Mouse (Mus musculus): ENCODE measurements around the gene Gm38119. TPM values are rescaled to one million over a fixed set of nuclear protein-coding genes. Genes with fewer than 3 reads are reported as not detected.
"Not testable (repeated sequence)": the region's sequence is repeated elsewhere in the genome, so short reads cannot be mapped to it uniquely, and the experiment has no call there.

Gene Gm38119
- polyA plus RNA-seq, 1 experiment, result not detected

DNA sequence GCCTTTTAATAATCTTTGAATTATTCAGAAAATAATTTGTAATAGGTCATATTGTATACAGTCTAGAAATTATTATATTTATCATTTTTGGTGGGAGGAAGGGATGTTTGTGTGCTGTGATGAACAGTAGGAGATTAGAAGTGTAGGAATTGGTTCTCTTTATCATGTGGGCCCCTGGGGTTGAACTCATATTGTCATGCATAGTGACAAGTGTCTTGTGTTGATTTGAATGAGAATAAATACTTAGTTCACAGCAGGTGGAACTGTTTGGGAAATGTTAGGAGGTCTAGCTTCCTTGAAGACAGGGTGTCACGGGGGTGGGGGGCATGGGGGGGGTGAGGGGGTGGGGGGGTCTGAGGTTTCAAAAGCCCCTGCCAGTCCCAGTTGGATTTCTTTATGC, 44.3 kb downstream of the Gm38119 start:
- Histone ChIP-seq H3K36me3 (replicated peaks; ENCODE audit: low read length) (no peaks in the 10 kb centered on the region), H3K27me3 (replicated peaks) (no peaks in the 10 kb centered on the region), H3K9me3 (no peaks in the 10 kb centered on the region), H3K4me1 (no peaks in the 10 kb centered on the region), H3K4me3 (replicated peaks) (no peak overlapping the region)
- TF ChIP-seq FLI1 (IDR thresholded peaks at IDR 0.05; ENCODE audit: low read length) (no peak), GATA1 (IDR thresholded peaks at IDR 0.05; ENCODE audit: borderline replicate concordance, low read length) (no peak)

DNA sequence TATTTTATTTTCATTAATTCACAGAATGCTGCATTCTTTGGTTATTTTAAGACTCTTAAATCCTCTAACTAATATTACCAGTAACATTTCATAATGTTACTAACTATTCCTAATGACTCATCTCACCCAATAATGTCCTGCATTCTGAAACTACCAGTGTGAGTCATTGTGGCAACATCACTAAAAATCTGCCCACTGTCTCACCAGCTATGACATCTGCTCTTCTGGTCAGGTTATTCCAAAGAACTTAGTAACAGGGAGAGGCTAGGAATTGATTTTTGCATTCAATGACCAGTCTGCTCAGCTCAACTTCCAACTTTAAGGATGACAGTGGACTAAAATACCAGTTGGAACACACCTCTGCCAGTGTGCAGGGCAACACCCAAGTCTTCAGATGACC, 47.2 kb downstream of the Gm38119 start:
- TF ChIP-seq GATA1 (IDR thresholded peaks at IDR 0.05; ENCODE audit: borderline replicate concordance, low read length) (no peak), FLI1 (IDR thresholded peaks at IDR 0.05; ENCODE audit: low read length) (no peak)
- no peaks in the 10 kb centered on the region for H3K27me3 ChIP-seq (replicated peaks)
- no peaks in the 10 kb centered on the region for H3K9me3 ChIP-seq
- no peaks in the 10 kb centered on the region for H3K4me1 ChIP-seq
- H3K36me3 ChIP-seq (replicated peaks; ENCODE audit: low read length), result no peaks in the 10 kb centered on the region
- no peak overlapping the region for H3K4me3 ChIP-seq (replicated peaks)

DNA sequence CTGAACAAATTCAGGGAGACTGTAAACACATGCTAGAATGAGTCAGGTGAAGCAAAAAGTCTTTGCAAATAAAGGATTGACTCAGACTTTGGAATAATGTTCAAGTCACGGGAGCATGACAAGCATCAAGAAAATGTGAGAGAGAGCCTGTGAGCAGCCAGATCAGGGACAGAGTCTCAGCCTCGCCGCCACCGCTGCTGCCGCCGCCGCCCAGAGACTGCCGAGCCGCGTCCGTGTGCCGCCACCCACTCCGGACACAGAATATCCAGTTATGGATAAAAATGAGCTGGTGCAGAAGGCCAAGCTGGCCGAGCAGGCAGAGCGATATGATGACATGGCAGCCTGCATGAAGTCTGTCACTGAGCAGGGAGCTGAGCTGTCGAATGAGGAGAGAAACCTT, 49.7 kb downstream of the Gm38119 start:
- not testable (repeated sequence) for H3K4me1 ChIP-seq; H3K27me3 ChIP-seq (replicated peaks); H3K4me3 ChIP-seq (replicated peaks); H3K9me3 ChIP-seq; H3K36me3 ChIP-seq (replicated peaks; ENCODE audit: low read length)

Other genes with a start within 250 kb of the Gm38119 start
- not detected in 2 replicates for gene Sprr4, start 238.6 kb downstream of the Gm38119 start, polyA plus RNA-seq (2012; ENCODE audit: insufficient read depth, low replicate concordance)
- not detected in 2 replicates for gene 2310046K23Rik, start 204.6 kb downstream of the Gm38119 start, polyA plus RNA-seq (2012; ENCODE audit: insufficient read depth, low replicate concordance)
- gene Ivl, start 165.4 kb downstream of the Gm38119 start, polyA plus RNA-seq (2012; ENCODE audit: insufficient read depth, low replicate concordance), result not detected in 2 replicates
- gene Smcp, start 150.1 kb downstream of the Gm38119 start, polyA plus RNA-seq (2012; ENCODE audit: insufficient read depth, low replicate concordance), result not detected in 2 replicates
- not detected in 2 replicates for gene 2210017I01Rik, start 131.6 kb downstream of the Gm38119 start, polyA plus RNA-seq (2012; ENCODE audit: insufficient read depth, low replicate concordance)
- not detected in 2 replicates for gene Lce6a, start 117.4 kb downstream of the Gm38119 start, polyA plus RNA-seq (2012; ENCODE audit: insufficient read depth, low replicate concordance)
- not detected in 2 replicates for gene Lce1a1, start 90.8 kb downstream of the Gm38119 start, polyA plus RNA-seq (2012; ENCODE audit: insufficient read depth, low replicate concordance)
- not detected in 2 replicates for gene Lce1b, start 82.2 kb downstream of the Gm38119 start, polyA plus RNA-seq (2012; ENCODE audit: insufficient read depth, low replicate concordance)
- not detected in 2 replicates for gene Lce1a2, start 68.8 kb downstream of the Gm38119 start, polyA plus RNA-seq (2012; ENCODE audit: insufficient read depth, low replicate concordance)
- gene Lce1c, start 59.8 kb downstream of the Gm38119 start, polyA plus RNA-seq (2012; ENCODE audit: insufficient read depth, low replicate concordance), result not detected in 2 replicates
- gene Lce1d, start 51.9 kb downstream of the Gm38119 start, polyA plus RNA-seq (2012; ENCODE audit: insufficient read depth, low replicate concordance), result not detected in 2 replicates
- not detected in 2 replicates for gene Lce1e, start 30.0 kb downstream of the Gm38119 start, polyA plus RNA-seq (2012; ENCODE audit: insufficient read depth, low replicate concordance)
- not detected in 2 replicates for gene Lce1f, start 18.7 kb downstream of the Gm38119 start, polyA plus RNA-seq (2012; ENCODE audit: insufficient read depth, low replicate concordance)
- not detected in 2 replicates for gene Lce1g, start 13.2 kb upstream of the Gm38119 start, polyA plus RNA-seq (2012; ENCODE audit: insufficient read depth, low replicate concordance)
- not detected in 2 replicates for gene Lce1h, start 26.0 kb upstream of the Gm38119 start, polyA plus RNA-seq (2012; ENCODE audit: insufficient read depth, low replicate concordance)
- not detected in 2 replicates for gene Lce1i, start 39.8 kb upstream of the Gm38119 start, polyA plus RNA-seq (2012; ENCODE audit: insufficient read depth, low replicate concordance)
- not detected in 2 replicates for gene Lce1j, start 51.4 kb upstream of the Gm38119 start, polyA plus RNA-seq (2012; ENCODE audit: insufficient read depth, low replicate concordance)
- gene Lce1k, start 68.8 kb upstream of the Gm38119 start, polyA plus RNA-seq (2012; ENCODE audit: insufficient read depth, low replicate concordance), result not detected in 2 replicates
- not detected in 2 replicates for gene Kprp, start 88.2 kb upstream of the Gm38119 start, polyA plus RNA-seq (2012; ENCODE audit: insufficient read depth, low replicate concordance)
- gene Lce1l, start 112.2 kb upstream of the Gm38119 start, polyA plus RNA-seq (2012; ENCODE audit: insufficient read depth, low replicate concordance), result not detected in 2 replicates
- gene 2310050C09Rik, start 131.1 kb upstream of the Gm38119 start, polyA plus RNA-seq (2012; ENCODE audit: insufficient read depth, low replicate concordance), result not detected in 2 replicates
- gene Lce3a, start 187.1 kb upstream of the Gm38119 start, polyA plus RNA-seq (2012; ENCODE audit: insufficient read depth, low replicate concordance), result not detected in 2 replicates
- gene Lce3b, start 193.9 kb upstream of the Gm38119 start, polyA plus RNA-seq (2012; ENCODE audit: insufficient read depth, low replicate concordance), result not detected in 2 replicates
- not detected in 2 replicates for gene Lce3c, start 205.4 kb upstream of the Gm38119 start, polyA plus RNA-seq (2012; ENCODE audit: insufficient read depth, low replicate concordance)
- not detected in 2 replicates for gene Lce3d, start 218.3 kb upstream of the Gm38119 start, polyA plus RNA-seq (2012; ENCODE audit: insufficient read depth, low replicate concordance)
- gene Lce3e, start 228.0 kb upstream of the Gm38119 start, polyA plus RNA-seq (2012; ENCODE audit: insufficient read depth, low replicate concordance), result not detected in 2 replicates

All from megakaryocyte, embryonic 14.5 days (primary cell).